Mouse (Mus musculus): ENCODE results near the gene Traf3ip3. TPM values are rescaled to one million over a fixed set of nuclear protein-coding genes. Genes with fewer than 3 reads are reported as not detected.

The Traf3ip3 gene
- polyA plus RNA-seq, 1 experiment from 2014 or later, result 7.0 TPM

DNA sequence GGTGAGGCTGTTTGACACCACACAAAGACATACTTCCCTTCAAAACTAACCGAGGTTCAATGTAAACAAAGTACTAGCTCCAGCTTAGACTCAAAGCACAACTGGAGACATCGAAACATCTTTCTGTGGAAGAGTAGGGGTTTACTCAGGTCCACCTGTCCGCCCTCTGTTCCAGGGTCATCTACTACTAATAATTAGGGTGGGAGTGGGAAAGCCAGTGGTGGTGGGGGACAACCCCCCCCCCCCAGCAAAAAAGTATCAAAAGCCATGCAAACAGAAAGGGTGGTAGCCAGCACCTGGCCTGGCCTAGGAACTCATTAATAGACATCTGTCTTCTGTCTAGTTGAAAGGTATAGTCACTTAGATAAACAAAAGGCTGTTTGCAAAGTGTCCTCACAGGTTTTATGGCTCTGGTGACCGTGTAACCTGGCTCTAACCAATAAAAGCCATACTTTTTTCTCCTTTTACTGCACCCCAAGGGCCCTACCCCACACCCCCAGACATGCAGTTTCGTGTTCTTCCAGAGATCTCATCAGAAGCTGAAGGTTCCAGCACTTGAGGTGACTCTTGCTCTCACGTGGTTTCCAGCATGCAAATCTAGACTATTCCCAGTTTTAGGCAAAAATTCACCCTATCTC is 70.1 kb downstream of the Traf3ip3 start:
- no peak overlapping the region for H3K4me2 ChIP-seq
- no peak overlapping the region for H3K27ac ChIP-seq
- no peak overlapping the region for H3K9ac ChIP-seq
- peaks cover 19% of the 10 kb centered on the region for H3K36me3 ChIP-seq
- H3K27me3 ChIP-seq (replicated peaks), result peaks cover 7% of the 10 kb centered on the region; the same call in 1 of the 2 replicates
- no peak overlapping the region for H3K4me3 ChIP-seq
- 66% methylated on average over 6 of the region's 6 CpGs for WGBS (ENCODE audit: insufficient replicate concordance)
- ATAC-seq, result no peak
- peaks cover 23% of the 10 kb centered on the region for H3K4me1 ChIP-seq
- no peaks in the 10 kb centered on the region for H3K9me3 ChIP-seq (replicated peaks)

DNA sequence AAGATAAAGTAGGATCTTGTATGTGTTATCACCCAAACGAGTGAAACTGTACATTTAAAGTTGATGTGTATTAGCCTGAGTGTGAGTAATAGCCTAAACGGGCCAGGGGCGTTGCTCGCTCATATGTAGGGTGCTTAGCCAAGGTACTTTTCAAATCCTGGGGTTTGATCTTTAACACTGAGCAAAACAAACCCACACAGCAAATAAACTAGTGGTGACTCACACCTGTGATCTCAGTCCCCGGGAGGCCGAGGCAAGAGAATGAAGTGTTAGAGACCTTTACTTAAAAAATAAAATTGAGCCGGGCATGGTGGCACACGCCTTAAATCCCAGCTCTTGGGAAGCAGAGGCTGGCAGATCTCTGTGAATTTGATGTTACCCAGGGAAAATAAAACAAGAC is 70.7 kb downstream of the Traf3ip3 start:
- no peak for ATAC-seq
- no peak overlapping the region for H3K9ac ChIP-seq
- peak overlapping the region; percentile 99 for H3K4me3 ChIP-seq
- no peaks in the 10 kb centered on the region for H3K9me3 ChIP-seq (replicated peaks)
- WGBS (ENCODE audit: insufficient replicate concordance), result 77% methylated on average over 8 of the region's 8 CpGs
- H3K27me3 ChIP-seq (replicated peaks), result peaks cover 7% of the 10 kb centered on the region; the same call in 1 of the 2 replicates
- no peak overlapping the region for H3K27ac ChIP-seq
- peak overlapping the region; percentile 86 for H3K4me2 ChIP-seq
- H3K36me3 ChIP-seq, result peaks cover 23% of the 10 kb centered on the region
- peaks cover 23% of the 10 kb centered on the region for H3K4me1 ChIP-seq

DNA sequence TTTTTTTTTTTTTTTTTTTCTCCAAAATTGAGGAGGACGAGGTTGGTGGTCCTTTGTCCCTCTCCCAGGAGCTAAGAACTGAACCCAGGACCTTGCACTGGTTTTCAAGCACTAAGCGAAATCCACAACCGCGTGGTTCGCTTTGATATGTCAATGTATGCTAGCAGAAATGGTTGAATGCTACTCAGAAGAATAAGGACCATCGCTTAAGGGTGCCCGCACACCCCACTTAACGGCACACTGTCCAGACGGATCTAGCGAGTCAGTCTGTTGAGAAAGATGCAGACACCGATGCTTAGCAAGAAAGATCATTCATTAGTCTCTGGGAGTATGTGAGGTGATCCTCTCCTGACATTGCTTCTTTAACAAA is 71.1 kb downstream of the Traf3ip3 start:
- ATAC-seq, result peak; percentile 40
- H3K27ac ChIP-seq, result no peak overlapping the region
- no peaks in the 10 kb centered on the region for H3K9me3 ChIP-seq (replicated peaks)
- peak overlapping the region; percentile 99 for H3K4me3 ChIP-seq
- H3K4me2 ChIP-seq, result peak overlapping the region; percentile 86
- 28% methylated on average over 11 of the region's 11 CpGs for WGBS (ENCODE audit: insufficient replicate concordance)
- H3K27me3 ChIP-seq (replicated peaks), result peaks cover 7% of the 10 kb centered on the region; the same call in 1 of the 2 replicates
- H3K36me3 ChIP-seq, result peaks cover 27% of the 10 kb centered on the region
- peaks cover 23% of the 10 kb centered on the region for H3K4me1 ChIP-seq
- H3K9ac ChIP-seq, result no peak overlapping the region; the same call in 1 of the 2 replicates

DNA sequence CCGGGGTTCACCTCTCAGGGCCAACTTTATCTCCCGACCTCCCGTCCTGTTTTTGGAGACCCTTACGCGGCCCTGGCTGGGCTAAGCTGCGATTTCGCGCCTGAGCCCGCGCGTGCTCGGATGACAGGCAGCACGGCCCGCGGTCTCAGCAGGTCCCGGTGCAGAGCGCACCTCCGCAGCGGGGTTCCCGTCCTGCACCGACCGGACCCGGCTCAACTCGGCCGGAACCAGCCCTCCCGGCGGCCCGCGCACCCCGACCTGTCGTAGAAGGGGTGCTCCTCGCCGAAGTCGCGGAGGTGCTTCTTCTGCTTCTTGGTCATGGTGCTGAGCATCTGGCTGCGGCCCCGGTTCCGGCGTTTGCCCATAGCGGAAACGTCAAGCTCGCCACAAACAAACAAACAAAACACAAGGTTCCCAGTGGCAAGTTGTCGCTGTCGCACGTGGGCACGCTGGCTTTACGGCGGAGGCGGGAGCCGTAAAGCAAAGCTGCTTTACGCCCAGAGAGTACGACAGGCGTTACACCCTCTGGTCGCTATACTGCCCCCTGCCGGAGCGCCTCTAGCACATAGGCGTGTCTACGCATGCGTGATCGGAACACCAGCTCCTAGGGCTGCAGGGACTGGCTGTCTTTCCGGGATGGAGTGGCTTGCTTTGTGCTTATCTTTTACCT is 71.6 kb downstream of the Traf3ip3 start, which contains the start of gene Diexf:
Diexf (minus strand) TSS at position 487 of the 670 bp plus-strand sequence.
- peak; percentile 95 for ATAC-seq
- peaks cover 23% of the 10 kb centered on the region for H3K4me1 ChIP-seq
- H3K4me3 ChIP-seq, result peak within 1 kb of the TSS; percentile 99
- H3K27ac ChIP-seq, result peak within 1 kb of the TSS; percentile 73
- peak within 1 kb of the TSS; percentile 90 for H3K9ac ChIP-seq
- peaks cover 7% of the 10 kb centered on the region; the same call in 1 of the 2 replicates for H3K27me3 ChIP-seq (replicated peaks)
- WGBS (ENCODE audit: insufficient replicate concordance), result under 1% methylated on average over 61 of the region's 61 CpGs
- peaks cover 31% of the 10 kb centered on the region for H3K36me3 ChIP-seq
- no peaks in the 10 kb centered on the region for H3K9me3 ChIP-seq (replicated peaks)
- peak within 1 kb of the TSS; percentile 86 for H3K4me2 ChIP-seq

DNA sequence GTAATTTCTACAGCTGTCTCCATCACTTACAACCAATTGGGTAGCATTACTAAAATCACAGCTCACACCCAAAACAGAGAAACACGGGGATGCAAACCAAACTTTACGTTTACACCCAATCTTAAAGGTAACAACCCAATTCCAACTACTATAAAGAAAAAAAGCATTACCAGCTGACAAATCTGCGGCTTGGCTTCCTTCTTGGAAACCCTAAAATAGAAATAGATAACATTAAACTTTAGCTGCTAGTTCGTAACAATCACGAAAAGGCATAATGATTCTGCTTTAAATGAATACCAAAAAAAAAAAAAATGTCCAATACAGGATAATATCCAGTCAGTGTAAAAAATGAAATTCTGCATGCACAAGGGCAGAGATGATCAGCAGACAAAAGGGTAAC is 72.2 kb downstream of the Traf3ip3 start:
- H3K4me2 ChIP-seq, result peak overlapping the region; percentile 86
- H3K27me3 ChIP-seq (replicated peaks), result peaks cover 1% of the 10 kb centered on the region; the same call in 1 of the 2 replicates
- H3K9me3 ChIP-seq (replicated peaks), result no peaks in the 10 kb centered on the region
- peaks cover 23% of the 10 kb centered on the region for H3K4me1 ChIP-seq
- peaks cover 36% of the 10 kb centered on the region for H3K36me3 ChIP-seq
- H3K9ac ChIP-seq, result peak overlapping the region; percentile 90
- WGBS (ENCODE audit: insufficient replicate concordance), result 9% methylated on average over 5 of the region's 5 CpGs
- ATAC-seq, result no peak
- H3K27ac ChIP-seq, result no peak overlapping the region
- peak overlapping the region; percentile 99 for H3K4me3 ChIP-seq

DNA sequence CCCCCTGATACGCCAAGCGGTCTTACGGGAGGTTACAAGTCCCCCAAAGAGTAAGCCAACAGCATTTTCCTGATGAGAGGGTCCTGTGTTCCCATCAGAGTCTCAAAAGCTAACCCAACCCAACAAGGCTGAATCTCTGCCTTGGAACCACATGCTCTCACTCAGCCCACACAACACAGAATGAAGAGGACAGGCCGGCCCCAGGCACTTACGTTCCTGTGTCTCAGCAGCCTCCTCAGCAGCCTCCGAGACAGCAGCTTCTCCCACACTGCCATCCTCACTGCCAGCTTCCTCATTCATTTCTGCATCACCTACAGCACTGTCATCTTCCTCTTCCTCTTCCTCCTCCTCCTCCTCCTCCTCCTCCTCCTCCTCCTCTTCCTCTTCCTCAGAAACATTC is 73.4 kb downstream of the Traf3ip3 start:
- no peaks in the 10 kb centered on the region for H3K9me3 ChIP-seq (replicated peaks)
- H3K36me3 ChIP-seq, result peaks cover 48% of the 10 kb centered on the region
- H3K27ac ChIP-seq, result no peak overlapping the region
- no peak overlapping the region for H3K4me3 ChIP-seq
- WGBS (ENCODE audit: insufficient replicate concordance), result 83% methylated on average over 6 of the region's 6 CpGs
- H3K4me1 ChIP-seq, result peaks cover 23% of the 10 kb centered on the region
- ATAC-seq, result no peak
- H3K9ac ChIP-seq, result no peak overlapping the region
- no peak overlapping the region for H3K4me2 ChIP-seq
- no peaks in the 10 kb centered on the region for H3K27me3 ChIP-seq (replicated peaks)

DNA sequence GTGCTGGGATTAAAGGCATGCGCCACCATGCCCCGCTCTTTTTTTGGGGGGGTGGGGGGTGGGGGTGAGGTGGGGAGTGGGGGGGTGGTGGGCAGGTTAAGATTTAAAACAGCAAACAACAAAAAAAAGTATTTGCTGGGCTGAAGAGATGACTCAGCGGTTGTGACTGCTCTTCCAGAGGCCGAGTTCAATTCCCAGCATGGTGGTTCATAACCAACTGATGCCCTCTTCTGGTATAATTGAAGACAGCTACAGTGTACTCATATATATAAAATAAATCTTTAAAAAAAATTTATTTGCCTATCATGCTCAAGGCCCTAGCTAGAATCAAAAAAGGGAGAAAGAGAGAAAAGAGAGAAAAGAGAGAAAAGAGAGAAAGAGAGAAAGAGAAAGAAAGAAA is 75.7 kb downstream of the Traf3ip3 start:
- H3K4me3 ChIP-seq, result no peak overlapping the region
- 78% methylated on average over 4 of the region's 4 CpGs for WGBS (ENCODE audit: insufficient replicate concordance)
- no peak for ATAC-seq
- H3K9me3 ChIP-seq (replicated peaks), result no peaks in the 10 kb centered on the region
- no peak overlapping the region for H3K9ac ChIP-seq
- no peak overlapping the region for H3K27ac ChIP-seq
- H3K36me3 ChIP-seq, result peaks cover 70% of the 10 kb centered on the region
- H3K4me1 ChIP-seq, result peaks cover 21% of the 10 kb centered on the region
- no peak overlapping the region for H3K4me2 ChIP-seq
- no peaks in the 10 kb centered on the region for H3K27me3 ChIP-seq (replicated peaks)

Other genes with a start within 250 kb of the Traf3ip3 start
- 5.5 and 6.0 TPM in 2 replicates for gene Syt14, start 165.9 kb downstream of the Traf3ip3 start, polyA plus RNA-seq (2016; fragmentation: Nextera tagmentation; extraction: Ambion mirVana)
- gene Diexf, start 71.4 kb downstream of the Traf3ip3 start, polyA plus RNA-seq (2016; fragmentation: Nextera tagmentation; extraction: Ambion mirVana), result 4.4 and 5.4 TPM in 2 replicates
- gene Irf6, start 48.6 kb downstream of the Traf3ip3 start, polyA plus RNA-seq (2016; fragmentation: Nextera tagmentation; extraction: Ambion mirVana), result 2.6 and 2.8 TPM in 2 replicates
- 6.9 and 7.7 TPM in 2 replicates for gene A130010J15Rik, start 33.7 kb downstream of the Traf3ip3 start, polyA plus RNA-seq (2016; fragmentation: Nextera tagmentation; extraction: Ambion mirVana)
- 0.04 and 0.25 TPM in 2 replicates for gene Lamb3, start 6.0 kb upstream of the Traf3ip3 start, polyA plus RNA-seq (2016; fragmentation: Nextera tagmentation; extraction: Ambion mirVana)
- 0.89 and 1.2 TPM in 2 replicates for gene Hsd11b1, start 62.4 kb upstream of the Traf3ip3 start, polyA plus RNA-seq (2016; fragmentation: Nextera tagmentation; extraction: Ambion mirVana)
- gene G0s2, start 71.5 kb upstream of the Traf3ip3 start, polyA plus RNA-seq (2016; fragmentation: Nextera tagmentation; extraction: Ambion mirVana), result 23.8 and 27.0 TPM in 2 replicates
- 0.86 and 0.92 TPM in 2 replicates for gene Camk1g, start 168.6 kb upstream of the Traf3ip3 start, polyA plus RNA-seq (2016; fragmentation: Nextera tagmentation; extraction: Ambion mirVana)